Mouse (Mus musculus): Measurements from ENCODE around the gene Kncn.

Gene Kncn

GRCm38 (mm10) chr4:115884022-115884421 lies at the start of gene Kncn:
TSS of gene Kncn (plus strand) at chr4:115884400.
- no peak for DNase-seq (ENCODE audit: low spot score)

DNA sequence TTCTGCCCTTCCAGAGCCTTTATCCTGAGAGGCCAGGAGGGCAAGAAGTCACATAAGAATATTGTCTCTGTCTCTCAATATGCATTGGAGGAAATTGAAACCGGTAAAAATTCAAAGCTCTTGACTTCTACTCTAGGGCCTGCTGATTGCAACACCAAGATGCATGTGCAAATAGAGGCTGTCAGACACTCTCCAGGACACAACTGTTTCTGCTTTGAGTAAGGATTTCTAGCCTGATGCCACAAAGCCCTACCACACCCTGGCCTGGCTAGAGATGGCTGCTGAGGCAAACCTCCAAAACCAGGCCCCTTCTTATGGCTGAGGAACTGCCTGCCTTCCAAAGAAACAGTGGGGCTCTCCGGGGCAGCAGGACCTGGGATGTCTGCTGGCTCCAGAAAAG lies 48.6 kb upstream of the Kncn start:
- DNase-seq (ENCODE audit: low spot score), result no peak

DNA sequence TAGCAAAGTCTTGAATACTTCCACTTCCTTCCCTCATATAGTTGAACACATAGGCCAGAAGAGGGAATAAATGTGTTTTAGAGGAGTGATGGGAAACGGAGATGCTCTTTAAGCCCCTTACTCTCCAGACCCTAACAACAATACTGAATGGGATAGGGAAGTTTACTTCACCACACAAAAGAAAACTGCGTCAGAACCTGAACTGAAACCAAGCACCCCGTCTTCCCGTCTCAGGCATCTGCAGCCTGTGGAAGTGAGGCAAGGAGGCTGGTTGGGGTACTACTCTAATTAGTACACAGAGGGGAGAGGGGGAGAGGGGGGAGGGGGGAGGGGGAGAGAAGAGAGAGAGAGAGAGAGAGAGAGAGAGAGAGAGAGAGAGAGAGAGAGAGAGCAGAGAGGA lies 46.0 kb upstream of the Kncn start:
- no peak for DNase-seq (ENCODE audit: low spot score)

- DNase-seq (ENCODE audit: low spot score), result peak; percentile 92
These were observed 45.2 kb upstream of the Kncn start, which contains the start of gene Mknk1 for GRCm38 (mm10) chr4:115838696-115839641. TSS of gene Mknk1 (plus strand) at chr4:115839198.

DNA sequence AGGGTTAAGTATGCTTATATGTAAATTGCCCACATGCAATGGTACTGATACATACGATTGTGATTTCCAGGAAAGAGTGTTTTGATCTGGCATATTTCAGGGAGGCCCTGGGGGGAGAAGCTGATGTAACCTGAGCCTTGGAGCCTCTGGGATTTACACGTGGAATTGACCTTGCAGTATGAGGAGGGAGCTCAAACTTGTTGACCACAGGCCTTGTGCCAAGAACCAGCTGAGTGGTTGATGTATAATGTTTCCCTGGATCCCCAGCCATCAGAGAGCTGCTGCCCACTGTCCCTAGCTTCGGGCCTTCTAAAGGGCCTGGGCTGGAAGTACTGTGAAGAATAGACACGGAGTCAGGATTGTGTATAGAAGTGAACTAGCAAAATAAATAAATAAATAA lies 44.2 kb upstream of the Kncn start:
- DNase-seq (ENCODE audit: low spot score), result no peak

GRCm38 (mm10) chr4:115840842-115841241 lies 43.4 kb upstream of the Kncn start:
- DNase-seq (ENCODE audit: low spot score), result no peak

DNA sequence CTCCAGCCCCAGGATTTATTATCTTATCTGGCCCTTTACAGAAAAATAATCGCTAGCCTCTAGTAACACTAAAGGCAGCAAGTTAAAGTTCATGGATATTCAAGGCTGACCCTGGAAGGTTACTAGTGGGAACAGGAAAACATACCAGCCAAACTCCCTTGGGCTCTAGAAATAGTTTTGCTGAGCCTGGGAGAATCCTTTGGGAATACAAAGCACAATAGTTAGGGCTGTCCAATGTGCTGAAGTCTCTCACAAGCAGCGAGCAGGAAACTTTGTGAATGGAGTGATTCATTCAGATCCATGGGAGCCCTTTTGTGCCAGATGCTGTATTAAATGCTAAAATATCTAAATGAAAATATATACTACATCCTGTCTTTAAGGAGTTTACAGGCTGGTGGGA lies 37.5 kb upstream of the Kncn start:
- DNase-seq (ENCODE audit: low spot score), result no peak

DNA sequence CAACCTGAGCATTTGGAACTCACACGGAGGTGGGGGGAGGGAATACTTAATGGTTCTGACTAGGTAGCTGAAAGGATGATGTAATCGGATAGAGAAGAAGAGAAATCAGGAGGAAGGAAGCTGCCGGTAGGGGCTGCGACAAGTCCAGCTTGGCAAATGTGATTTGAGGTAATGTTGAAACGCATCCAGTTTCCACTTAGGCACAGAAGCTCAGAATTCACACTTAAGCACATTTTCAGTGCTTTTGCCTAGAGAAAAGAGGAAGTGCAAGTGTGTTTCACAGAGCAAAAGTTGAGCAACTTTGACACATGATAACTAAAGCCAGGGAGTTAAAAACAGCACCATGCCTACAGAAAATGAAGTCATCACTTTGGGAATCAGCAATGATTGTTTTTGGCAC lies 36.8 kb upstream of the Kncn start:
- no peak for DNase-seq (ENCODE audit: low spot score)

DNA sequence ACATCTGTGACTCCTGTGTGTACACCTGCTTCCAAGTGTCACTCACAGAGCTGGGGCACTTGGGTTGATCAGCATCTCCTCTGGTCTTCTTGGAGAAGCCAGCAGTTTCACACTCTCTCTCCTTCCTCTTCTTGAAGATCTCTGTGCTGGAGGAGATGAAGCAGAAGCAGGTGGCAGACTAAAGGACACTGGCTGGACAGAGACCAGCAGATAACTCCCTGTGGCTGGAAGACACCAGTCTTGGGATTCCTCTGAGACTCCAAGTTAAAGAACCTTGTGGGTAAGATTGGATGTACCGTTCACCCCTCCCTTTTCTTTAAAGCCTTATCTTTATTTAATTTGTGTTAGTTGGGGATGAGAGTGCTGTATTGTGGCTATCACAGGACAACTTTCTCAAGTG lies 36.1 kb upstream of the Kncn start:
- no peak for DNase-seq (ENCODE audit: low spot score)

GRCm38 (mm10) chr4:115848990-115849677 lies 35.1 kb upstream of the Kncn start:
- peak; percentile 57 for DNase-seq (ENCODE audit: low spot score)

DNA sequence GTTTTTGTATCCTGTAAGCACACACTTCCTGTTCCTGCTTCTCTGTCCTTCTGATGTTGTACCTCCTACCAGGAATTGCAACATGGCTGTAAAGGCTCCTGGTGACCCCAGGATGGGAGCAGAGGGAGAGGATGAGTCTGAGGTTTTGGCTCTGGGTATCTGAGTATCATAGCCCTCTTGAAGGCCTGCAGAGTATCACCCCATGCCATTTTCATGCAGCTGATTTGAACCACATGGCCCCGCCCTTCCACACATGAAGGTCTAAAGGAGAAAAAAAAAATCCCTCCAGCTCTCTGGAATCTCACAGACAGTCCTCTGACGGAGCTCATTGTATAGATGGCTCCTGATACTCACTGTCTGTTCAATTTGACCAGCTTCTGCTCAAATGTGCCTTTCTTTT lies 34.1 kb upstream of the Kncn start:
- DNase-seq (ENCODE audit: low spot score), result no peak

DNA sequence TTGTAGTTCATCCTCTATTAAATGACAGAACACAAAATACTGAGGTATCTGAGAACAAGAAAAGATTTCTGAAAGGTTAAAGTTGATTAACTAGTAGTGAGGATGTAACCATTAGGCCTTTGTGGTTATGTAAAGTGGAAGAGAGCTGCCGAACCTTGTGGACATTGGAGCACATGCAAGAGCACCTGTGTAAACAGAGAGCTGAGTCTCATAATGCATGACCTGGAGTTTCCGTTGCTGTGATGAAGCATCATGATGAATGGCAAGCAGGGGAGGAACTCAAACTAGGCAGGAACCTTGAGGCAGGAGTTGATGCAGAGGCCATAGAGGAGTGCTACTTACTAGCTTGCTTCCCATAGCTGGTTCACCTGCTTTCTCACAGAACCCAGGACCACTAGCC lies 33.6 kb upstream of the Kncn start:
- DNase-seq (ENCODE audit: low spot score), result no peak

DNA sequence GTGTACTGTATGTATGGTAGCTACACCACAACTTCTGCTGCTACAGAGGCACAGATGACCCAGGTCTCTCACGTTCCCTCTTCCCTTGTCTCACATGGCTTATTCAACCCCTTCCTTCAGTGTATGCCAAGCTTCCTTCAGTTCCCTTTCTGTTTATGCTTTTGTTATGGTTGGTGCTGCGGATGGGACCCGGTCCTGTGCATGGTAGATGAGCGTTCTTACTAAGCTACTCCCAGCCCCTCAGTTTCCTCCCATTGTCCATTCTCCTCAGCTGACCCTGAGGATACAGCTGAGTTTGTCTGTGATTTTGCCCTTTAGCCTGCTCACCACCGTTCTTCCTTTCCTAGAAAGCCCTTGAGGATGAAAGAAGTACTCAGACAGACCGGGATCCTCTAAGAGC lies 32.6 kb upstream of the Kncn start:
- DNase-seq (ENCODE audit: low spot score), result no peak

DNA sequence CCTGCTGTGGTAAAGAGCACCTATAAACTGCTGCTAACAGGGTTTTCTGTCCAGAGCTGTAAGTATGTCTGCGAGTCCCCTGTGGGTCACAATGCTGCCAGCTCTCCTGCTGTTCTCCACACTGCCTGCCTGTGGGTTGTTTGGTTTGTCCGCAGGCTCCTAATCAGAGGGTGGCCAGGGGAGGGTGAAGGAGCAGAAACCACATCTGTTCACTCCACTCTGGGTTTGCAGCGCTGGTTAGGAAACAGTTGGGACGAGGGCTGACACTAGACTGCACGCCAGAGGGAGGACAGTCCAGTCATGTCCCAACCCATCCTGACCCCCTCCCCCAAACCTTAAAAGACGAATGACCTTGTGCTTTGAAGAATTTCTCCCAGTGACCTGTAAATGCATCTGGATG lies 29.1 kb upstream of the Kncn start:
- DNase-seq (ENCODE audit: low spot score), result no peak

DNA sequence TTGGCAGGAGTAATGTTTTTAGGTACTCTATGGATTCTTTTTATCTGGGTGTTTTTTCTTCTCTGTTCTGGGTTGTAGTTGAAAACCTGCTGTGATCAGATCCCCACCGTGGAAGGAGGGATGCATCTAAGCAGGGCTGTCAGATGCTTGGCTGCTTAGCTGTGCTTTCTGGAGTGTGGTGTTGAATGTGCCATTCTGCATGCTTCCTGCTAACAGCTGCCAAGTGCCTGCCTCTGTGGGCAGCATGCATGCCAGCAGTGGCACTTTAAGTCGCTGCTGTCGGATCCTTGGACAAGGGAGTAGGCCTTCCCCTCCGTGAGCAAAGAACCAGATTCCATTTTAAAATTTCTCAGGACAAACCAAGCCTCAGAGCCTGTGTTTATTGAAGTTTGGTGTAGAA lies 28.6 kb upstream of the Kncn start:
- no peak for DNase-seq (ENCODE audit: low spot score)

DNA sequence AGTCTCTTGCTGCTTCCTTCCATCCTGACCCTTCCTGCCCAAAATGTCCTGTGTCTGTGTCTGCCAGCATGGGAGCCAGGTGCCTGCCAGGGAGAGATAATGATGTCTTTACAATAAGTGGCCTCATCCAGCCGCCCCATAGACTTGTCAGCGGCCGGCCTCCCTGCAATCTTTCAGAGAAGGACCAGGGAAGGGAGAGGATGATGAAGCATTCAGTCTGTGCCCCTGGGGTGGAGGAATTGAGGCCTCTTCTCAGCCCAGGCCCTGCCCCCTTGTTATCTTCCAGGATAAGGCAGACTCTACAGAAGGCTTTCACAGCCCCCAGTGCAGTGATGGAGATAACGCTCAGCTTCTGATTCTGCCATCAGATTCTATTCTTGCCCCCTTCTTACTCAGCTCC lies 27.9 kb upstream of the Kncn start:
- DNase-seq (ENCODE audit: low spot score), result peak; percentile 18

DNA sequence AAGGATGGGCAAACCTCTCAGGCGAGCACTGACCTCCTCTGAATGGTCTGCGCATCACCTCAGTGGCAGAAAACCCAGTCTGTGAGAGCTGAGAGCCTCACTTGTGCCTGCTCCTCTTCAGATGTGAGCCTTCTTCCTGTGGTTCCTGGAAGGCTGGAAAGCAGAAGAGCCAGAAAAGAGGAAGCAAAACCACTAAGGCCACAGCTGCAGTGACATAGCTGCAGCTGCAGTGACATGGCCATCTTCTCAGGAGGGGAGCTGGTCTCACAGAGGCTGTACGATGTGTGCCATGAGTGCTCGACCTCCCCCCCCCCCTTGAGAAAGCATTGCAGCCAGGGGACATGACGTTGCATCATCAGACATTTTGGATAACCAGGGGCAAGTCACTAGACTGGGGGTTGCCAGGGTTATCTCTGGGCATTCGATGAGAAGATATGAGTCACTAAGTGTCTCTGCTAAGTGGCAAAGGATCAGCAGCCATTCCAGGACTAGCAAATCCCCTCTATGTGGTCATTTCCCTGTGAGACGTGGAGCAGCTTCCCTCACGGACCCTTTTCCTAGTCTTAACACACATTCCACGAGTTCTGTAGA lies 26.8 kb upstream of the Kncn start:
- no peak for DNase-seq (ENCODE audit: low spot score)

- no peak for DNase-seq (ENCODE audit: low spot score)
These were observed 20.8 kb upstream of the Kncn start for GRCm38 (mm10) chr4:115863352-115863751.

DNA sequence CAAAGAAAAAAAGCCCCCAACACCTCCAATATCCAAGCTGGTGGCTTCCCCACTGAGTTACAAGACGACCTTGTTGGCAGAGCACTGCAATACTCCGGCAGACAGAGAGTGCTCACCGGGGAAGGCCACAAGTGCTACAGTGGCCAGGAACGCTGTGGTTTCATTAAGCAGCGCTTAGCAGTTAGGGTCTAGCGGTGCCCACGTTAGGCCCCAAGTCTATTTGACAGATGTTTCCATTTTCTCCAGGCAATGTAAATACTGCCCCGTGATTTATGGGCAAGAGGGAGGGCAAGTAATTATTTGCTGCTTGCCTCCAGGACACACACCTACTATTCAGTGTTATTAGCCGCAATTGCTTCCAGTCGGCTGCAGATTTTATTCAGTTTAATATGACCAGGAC lies 20.3 kb upstream of the Kncn start:
- peak; percentile 9 for DNase-seq (ENCODE audit: low spot score)

- DNase-seq (ENCODE audit: low spot score), result no peak
These were observed 14.5 kb upstream of the Kncn start for GRCm38 (mm10) chr4:115869512-115870210.

DNA sequence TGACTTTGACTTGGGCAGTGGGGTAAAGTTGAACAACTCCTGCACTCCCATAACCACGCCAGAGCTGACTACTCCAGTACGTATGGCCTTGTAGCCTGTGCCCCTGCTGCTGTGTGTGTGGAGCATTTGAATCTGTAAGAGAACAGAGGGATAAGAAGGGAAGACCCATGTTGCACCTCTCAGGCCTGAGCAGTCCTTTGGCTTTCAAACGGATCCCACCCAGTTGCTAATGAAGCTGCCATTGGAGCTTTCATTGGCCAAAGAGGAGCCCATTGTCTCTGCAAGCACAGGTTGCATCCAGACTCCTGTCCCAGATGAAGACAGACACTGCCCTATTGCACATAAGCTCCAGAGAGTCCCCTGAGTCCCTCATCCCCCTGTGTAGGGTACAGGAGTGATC lies 11.0 kb upstream of the Kncn start:
- no peak for DNase-seq (ENCODE audit: low spot score)

GRCm38 (mm10) chr4:115878216-115878678 lies 6.0 kb upstream of the Kncn start:
- no peak for DNase-seq (ENCODE audit: low spot score)

Measured in yolk sac, embryonic 10.5 days (tissue).